Mouse (Mus musculus) MEL-GATA-1-ER (cell line): Measurements from ENCODE around the gene Cysrt1.
"Not testable (repeated sequence)": the region's sequence is repeated elsewhere in the genome, so short reads cannot be mapped to it uniquely, and the experiment has no call there.

Experiments used
- DNase-seq: peaks from one replicate; pipeline ENCODE4 v3.0.0-alpha.2; 2012; ENCODE audit warnings: low read depth; ENCODE audit errors: extremely low read depth

Cysrt1 gene

DNA sequence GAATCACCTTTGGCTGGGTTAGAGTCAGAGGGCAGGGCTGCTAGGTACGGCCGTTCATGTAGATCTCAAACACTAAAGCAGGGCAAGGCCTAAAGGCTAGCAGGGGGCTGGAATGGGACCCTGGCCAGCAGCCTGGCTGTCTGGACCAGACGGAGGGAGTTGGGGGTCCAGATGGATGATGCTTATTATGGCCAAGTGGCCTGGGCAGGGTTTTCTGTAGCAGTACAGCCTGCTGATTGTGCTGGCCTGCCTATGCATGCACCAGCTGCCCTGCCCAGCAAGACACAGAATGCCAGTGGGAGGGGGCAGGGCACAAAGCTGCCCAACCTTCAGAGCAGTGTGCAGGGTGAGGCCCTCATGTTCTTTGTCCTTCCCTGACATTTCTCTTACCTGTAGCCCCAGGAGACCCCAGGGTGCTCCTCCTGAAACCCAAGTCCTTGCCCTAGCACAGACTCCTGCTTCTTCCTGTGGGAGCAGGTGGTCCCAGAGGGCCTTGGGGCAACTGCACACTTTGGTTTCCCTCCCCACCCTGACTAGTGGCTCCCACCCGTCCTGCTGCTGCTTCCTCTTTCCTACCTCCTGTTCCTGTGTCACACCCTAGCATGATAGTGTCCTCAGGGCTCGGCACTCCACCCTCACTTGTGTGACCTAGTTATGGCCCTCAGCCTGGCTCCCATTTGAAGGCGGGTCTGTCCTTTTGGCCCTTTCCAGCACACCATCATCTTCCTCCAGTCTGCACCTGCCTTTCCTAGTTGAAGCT is 23.8 kb upstream of the Cysrt1 start:
- DNase-seq: peak; percentile 85

DNA sequence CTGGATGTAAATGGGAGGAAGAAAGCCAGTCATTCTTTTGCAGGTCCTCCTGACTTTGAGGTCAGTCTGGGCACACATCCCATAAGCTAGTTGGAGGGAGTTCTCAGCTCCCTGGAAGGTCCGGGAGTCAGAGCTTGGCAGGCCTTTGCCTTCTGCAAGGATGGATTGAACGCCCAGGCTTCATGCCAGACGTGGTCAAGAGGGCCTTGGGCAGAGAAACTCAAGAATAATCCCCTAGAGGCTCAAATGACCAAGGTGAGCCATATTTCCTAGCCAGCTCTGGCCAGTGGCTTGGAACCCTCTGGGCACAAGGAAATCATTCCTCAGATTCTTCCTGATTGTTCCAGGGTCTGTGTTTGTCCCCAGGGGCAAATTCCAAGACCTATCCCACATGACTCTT is 22.6 kb upstream of the Cysrt1 start:
- no peak for DNase-seq

DNA sequence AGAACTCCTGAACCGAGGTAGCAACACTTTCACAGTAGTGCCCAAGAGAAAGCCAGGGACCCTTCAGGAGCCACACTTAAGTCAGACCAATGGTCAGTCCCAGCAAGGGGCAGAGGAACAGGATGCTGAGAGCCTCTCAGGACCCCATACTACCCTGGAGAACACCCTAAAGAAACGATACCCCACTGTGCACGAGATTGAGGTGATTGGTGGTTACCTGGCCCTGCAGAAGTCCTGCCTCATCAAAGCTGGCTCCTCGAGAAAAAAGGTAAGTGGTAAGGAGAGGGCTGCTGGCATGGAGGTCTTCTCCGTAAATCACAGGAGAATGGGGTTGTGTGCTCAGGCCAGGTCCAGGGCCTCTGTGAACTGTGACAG is 22.0 kb upstream of the Cysrt1 start:
- DNase-seq: no peak

DNA sequence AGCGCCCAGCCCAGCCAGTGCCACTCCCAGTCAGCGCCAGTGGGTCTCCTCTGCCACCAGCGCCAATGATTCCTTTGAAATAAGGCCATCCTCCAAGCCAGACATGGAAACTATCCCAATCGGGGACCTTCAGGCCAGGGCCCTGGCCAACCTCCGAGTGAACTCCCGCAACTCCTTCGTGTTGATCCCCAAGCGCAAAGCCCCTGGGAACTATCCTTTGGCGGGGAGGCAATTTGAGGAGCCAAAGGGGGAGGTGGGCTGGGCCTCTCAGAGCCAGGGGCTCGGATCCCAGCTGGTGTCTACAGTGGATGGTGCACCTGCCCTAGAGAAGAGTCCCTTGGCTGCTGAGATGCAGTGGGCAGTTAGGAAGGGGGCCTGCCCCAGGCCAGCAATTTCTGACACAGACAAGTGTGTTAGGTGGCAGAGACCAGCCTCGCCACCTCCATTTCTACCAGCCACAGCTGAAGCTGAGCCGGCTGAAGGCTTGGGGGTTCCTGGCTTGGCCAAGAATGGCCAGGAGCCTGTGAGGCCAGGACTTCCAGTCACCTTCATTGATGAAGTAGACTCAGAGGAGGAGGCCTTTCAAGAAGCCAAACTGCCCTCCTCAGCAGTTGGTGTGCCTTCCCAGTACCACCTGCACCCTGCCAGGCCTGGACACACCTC is 21.5 kb upstream of the Cysrt1 start:
- no peak for DNase-seq

DNA sequence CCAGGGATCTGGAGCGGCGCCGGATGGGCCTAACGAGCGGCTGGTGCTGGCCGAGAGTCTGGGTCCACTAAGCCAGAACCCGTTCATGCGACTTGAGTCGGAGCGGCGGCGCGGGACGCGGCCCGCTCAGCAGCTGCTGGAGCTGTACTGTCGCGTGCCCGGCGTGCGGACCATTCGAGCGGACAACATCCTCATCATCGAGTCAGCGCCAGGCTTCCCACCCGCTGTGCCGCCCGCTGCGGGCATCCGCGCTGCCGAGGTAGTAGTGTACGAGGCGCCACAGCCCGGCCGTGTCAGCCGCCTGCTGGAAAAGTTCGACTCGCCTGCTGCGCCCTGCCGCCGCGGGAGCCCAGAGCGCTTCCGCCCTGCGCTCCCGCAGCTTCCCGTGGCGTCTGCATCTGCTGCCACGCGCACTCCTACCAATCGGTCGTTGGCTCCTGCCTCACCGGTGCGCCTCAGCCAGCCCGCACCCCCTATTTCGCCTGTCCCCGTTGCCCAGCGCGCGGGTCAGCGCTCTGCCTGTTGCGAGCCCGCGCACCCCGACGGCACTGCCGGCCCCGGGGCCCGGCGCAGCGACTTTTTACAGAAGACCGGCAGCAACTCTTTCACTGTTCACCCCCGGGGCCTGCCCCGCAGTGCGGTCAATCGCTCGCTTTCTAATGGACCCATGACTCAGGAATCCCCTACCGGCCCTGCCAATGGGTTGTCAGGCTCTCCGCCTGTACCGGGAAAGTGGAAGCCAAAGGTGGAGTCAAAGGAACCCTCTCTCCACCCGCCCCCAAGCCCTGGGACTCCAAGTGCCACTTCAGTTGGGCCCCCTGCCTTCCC is 20.8 kb upstream of the Cysrt1 start:
- DNase-seq: no peak

DNA sequence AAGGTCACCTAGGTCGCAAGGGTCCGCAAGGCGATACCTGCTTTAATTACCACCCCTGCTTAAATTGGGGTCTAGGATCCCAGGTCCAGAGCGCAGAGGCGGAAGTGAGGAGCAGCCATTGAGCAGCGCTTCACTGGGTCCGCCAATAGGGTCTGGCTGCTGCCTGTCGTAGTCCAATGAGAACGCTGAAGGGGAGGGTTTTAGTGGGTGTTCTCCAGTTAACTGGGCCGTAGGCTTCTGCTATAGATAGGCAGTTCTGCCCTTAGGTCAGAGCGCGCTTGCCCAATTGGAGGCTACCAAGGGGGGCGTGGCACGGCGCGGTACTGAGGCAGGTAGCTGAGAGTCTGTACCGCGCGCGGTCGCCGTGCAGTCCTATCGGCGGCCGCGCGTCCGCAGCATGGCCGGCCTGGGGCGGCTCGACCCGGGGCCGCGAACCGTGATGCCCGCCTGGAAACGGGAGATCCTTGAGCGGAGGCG is 20.1 kb upstream of the Cysrt1 start, which contains the start of gene Tprn:
TSS of gene Tprn (plus strand) at position 328 of the 477 bp plus-strand sequence.
- peak; percentile 99 for DNase-seq

DNA sequence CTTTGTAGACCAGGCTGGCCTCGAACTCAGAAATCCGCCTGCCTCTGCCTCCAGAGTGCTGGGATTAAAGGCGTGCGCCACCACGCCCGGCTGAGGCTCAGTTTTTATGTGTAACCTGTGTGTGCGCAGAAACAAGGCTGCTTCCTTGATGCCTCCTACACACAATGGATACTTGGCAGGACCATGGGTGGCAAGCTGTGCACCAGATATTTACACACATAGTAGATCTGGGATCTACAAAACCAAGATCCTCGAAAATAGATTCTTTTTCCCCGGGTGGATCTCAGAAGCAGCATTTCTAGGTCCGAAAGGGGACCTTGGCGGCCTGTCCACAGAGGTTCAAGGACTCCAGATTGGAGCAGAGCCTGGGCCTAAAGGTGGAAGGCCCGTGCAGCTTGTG is 19.6 kb upstream of the Cysrt1 start:
- DNase-seq: no peak

DNA sequence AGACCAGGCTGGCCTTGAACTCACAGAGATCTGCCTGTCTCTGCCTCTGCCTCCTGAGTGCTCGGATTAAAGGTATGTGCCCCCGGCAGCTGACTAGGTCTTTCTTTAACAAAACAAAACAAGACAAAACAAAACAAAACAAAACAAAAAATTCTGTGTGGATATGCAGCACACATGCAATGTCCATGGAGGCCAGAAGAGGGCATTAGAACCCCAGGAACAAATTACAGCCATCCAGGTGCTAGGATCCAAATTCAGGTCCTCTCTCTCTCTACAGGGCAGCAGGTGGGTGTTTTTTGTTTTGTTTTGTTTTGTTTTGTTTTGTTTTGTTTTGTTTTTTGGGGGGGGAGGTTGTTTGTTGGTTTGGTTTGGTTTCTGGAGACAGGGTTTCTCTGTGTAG is 16.6 kb upstream of the Cysrt1 start:
- DNase-seq: no peak

DNA sequence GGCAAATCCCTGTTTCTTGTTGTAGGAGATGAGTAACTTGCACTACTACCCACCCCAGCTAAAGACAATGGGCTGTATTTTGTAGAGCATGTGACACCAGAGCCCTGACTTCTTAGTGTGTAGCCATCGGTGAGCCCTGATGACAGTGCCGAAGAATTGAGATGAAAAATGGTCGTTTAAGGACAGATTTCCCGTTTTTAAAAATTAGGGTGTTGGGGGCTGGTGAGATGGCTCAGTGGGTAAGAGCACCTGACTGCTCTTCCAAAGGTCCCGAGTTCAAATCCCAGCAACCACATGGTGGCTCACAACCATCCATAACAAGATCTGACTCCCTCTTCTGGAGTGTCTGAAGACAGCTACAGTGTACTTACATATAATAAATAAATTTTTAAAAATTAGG is 15.0 kb upstream of the Cysrt1 start:
- DNase-seq: not testable (repeated sequence)

DNA sequence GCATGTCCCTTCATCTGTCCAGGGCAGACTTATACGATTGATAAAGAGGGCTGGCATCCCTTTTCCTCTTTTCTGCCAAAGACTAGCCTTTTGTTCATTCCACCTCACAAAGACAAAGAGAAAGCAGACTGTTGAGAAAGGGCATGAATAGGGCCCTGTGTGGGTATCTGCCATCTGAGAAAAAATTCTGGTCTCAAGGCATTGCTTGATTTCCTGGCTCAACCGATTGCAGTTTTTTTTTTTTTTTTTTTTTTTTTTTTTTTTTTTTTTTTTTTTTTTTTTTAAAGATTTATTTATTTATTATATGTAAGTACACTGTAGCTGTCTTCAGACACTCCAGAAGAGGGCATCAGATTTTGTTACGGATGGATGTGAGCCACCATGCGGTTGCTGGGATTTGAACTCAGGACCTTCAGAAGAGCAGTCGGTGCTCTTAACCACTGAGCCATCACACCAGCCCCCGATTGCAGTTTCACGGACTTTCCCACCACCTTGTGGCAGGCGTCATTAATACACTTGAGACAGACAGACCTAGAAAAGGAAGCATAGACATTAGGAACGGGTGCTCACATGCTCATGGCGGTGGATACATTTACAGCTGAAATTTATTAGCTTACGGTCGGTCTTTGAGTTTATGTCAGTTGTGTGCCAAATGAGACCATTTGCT is 14.3 kb upstream of the Cysrt1 start:
- DNase-seq: peak; percentile 70

DNA sequence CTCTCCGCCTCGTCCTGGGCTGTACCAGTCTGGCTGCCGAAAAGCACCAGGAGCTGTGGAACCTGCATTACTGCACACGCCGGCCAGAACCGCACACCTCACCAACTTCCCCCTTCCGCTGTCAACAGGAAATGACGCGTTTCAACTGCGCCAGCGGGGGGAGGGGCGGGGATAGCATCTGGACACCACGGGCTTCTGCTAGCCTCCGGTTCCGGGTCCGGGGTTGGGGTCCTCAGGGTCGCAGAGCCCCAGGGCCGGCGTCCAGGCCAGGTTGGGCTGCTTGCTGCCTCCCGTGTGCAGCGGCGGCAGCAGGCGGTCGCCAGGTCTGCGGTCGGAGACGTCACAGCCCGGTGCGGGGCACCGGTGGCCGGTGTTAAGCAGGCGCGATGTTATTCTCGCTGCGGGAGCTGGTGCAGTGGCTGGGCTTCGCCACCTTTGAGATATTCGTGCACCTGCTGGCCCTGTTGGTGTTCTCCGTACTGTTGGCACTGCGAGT is 13.1 kb upstream of the Cysrt1 start, which contains the start of gene Tmem203:
TSS of gene Tmem203 (plus strand) at position 156 of the 496 bp plus-strand sequence.
- peak; percentile 78 for DNase-seq

DNA sequence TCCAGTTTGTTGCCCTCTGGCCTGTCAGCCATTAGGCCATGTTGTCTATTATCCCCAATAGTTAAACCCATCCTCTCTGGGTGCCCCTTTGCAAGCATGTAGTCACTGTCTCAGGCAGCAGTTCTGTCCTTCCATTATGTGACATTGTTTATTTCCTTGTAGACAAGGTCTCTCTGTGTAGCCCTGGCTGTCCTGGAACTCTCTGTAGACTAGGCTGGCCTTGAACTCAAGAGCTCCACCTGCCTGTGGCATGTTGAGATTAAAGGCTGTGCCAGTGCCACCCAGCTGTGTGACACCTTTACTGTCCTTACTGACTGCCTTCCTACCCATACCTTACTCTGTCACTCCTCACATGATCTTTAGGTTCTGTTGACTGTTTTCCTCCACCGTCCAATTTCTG is 10.1 kb upstream of the Cysrt1 start:
- no peak for DNase-seq

DNA sequence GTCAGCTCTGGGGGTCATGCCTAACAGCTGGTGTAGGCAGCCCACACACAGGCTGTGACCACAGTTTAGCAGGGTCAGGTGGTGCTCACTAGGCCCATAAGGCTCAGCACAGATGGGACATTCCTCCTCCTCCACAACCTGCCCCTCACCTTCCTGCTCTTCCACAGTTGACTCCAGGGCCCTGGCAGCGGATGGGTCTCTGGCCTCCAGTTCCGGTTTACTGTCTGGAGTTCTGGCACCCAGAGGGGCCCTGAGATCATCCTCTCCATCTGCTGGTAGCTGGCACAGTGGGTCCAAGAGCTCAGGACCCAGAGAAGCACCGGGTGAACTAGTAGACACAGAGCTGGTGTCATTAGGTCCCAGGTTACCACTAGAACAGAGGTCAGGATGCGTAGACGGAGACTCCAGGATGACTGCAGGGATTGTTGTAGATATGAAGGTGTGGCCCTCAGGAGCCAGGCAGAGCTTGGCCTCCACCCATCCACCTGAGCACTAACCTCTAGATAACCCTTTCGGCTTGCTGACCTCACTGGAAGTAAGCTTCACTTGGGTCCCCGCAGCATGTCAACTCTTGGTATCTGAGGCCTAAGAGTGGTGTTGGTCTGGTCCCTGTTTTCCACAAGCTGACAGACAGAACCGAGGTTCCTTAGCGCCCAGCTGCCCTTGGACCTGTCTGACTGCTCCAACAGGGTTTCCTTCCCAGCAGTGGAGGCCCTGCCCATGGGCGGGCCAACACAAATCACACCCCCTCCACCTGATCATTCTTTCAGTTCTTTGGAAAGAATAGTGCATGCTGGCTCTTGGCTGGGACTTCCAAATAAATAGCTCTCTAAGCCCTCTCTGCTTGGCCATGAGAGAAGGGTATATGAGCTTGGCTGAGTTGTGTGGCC is 4.2 kb upstream of the Cysrt1 start, which contains the start of gene AL732309.1:
TSS of gene AL732309.1 (minus strand) at position 681 of the 890 bp plus-strand sequence.
- no peak for DNase-seq

DNA sequence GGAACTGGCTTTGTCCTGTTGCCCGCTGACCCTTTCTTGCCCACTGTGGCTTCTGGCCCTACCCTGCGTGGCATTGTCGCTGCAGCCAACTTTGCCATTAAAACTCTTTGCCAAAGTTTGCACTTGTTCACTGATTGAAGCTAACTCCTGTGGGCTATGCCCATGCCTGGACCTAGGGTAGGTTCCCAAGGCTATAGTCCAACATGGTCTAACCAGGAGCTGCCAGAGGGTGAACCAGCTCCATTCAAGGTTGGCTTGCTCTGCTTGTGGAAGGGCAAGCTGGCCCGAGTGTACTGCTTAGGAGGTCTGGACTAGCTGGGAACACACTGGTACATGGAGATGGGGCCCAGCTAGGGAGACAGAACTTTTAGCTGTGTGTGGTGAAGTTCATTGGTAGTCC is 1.9 kb upstream of the Cysrt1 start:
- no peak for DNase-seq

DNA sequence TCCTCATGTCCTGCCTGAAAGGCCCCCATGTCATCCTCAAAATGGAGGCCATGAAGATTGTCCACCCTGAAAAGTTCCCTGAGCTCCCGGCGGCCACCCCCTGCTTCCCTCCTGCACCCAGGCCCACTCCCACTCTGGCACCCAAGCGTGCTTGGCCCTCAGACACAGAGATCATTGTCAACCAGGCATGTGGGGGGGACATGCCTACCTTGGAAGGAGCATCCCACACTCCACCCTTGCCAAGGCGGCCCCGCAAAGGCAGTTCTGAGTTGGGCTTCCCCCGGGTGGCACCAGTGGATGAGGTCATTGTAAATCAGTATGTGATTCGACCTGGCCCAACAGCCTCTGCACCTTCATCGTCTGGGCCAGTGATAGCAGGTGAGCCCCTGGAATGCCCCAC is 1.1 kb upstream of the Cysrt1 start:
- DNase-seq: no peak

DNA sequence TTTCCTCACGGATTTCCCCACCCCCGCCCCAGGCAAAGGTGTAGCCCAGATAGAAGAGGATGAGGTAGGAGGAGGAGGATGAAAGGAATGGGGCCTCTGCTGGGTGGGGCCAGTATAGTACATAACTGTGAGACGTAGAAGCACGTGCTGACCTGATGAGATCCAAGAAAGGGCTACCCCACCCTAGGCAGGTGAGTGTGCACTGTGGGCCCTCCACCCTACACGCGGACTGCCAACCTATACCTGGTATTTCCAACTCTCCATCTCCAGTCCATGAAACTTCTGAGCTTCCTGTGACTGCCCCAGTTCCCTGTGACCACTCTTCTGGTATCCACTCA is 845 bp downstream of the Cysrt1 start:
- DNase-seq: no peak

DNA sequence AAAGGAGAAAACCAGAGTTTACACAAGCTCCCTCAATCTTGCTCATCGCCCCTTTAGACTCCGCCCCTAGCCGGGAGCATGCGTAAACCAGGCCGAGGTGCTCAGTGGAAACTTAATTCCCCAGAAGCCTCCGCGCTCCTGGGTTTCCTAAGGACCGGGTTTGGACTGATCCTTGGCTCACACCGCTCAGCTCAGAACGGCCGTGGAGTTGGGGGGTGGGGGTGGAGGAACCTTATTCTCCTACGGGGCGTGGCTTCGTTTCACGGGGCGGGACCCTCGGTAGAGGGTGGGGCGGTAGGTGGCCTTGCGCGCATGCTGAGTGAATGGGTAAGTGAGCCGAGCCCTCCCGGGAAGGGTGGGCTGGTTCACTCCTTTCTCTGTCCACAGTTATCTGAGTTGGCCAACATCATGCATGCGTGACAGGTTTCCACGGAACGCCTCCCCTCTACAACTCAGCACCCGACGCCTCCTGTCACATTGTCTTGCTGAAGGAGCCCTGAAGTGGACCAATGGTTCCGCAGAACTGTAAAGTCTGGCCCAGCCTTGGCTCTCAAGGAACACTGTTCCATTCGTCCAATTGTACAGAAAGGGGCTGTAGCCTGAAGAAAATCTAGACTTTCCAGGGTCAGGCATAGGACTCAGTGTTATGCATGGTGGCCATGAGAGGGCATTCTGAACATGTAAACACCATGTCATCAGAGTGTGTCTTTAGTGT is 1.4 kb downstream of the Cysrt1 start:
- peak; percentile 81 for DNase-seq

DNA sequence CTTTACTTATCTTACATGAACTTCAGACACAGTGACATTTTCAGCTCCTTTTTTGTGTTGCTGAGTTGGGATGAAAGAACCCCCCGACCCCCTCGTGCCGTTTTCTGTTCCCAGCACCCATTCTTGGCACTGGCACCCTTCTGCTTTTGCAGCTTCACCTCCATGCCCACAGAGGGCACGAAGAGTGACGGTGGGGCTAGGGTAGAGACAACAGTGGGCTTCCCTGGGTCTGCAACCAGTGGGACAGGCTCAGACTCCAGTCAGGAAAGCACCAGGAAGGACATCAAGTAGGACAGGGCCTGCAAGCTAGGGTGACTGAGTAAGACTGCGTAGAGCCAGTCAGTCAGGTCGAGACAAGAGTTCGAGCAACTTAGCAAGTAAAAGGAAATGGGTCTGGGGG is 1.9 kb downstream of the Cysrt1 start:
- DNase-seq: no peak

DNA sequence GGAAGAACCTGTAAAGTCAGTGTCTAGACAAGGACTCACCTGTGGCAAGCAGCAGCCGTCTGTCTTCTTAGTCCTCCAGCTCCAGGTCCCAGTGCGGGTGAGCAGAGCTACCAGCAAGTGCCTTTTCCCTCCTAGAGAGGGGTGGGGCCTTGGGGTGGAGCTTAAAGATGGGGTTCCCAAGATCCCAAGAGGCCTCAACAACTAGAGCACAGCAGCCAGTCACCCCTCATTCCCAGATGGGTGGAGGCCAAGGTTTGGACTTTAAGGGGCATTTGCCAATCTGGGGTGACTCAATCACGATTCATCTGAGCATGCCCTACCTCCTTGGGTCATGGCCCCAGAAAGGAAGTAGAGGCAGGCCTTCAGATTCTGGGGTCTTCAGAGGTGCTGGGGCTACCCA is 2.5 kb downstream of the Cysrt1 start:
- no peak for DNase-seq

DNA sequence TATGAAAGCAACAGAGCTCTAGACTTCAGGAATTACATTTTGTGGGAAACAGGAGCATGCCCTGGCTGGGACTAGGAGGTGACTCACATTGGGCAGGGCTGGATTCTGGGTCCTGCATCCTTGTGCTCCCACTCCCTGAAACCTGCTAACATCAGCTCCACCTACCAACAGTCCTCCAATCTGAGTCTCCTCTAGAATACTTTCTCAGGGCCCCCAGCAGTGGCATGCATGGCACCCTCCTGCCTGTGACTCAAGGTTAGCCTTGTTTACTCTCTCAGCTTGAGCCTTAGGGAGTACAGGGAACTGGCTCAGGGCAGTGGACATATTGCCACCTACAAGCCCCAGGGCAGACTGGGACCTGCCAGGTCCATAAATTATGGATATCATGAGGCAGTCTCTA is 4.1 kb downstream of the Cysrt1 start:
- DNase-seq: no peak
